Mouse (Mus musculus) gastrocnemius, postnatal 10 days (tissue): ENCODE measurements around the gene Dennd2a. TPM values are rescaled to one million over a fixed set of nuclear protein-coding genes. Genes with fewer than 3 reads are reported as not detected.
"Not testable (repeated sequence)": the region's sequence is repeated elsewhere in the genome, so short reads cannot be mapped to it uniquely, and the experiment has no call there.

ENCODE experiments used
- DNase-seq: peaks from one replicate; pipeline ENCODE4 v3.0.0; 2021; ENCODE audit warnings: mixed read lengths
- total RNA-seq, 2 experiments: library from RNA; stranded (reverse); gene quantifications; 2 replicates each; pipeline ENCODE4 v1.2.3; 2021

Gene Dennd2a
- total RNA-seq, 2 experiments from 2014 or later = 15.4 to 19.9 TPM

- DNase-seq = no peak
Observed at GRCm38 (mm10) chr6:39450580-39450979, 107.1 kb downstream of the Dennd2a start.

DNA sequence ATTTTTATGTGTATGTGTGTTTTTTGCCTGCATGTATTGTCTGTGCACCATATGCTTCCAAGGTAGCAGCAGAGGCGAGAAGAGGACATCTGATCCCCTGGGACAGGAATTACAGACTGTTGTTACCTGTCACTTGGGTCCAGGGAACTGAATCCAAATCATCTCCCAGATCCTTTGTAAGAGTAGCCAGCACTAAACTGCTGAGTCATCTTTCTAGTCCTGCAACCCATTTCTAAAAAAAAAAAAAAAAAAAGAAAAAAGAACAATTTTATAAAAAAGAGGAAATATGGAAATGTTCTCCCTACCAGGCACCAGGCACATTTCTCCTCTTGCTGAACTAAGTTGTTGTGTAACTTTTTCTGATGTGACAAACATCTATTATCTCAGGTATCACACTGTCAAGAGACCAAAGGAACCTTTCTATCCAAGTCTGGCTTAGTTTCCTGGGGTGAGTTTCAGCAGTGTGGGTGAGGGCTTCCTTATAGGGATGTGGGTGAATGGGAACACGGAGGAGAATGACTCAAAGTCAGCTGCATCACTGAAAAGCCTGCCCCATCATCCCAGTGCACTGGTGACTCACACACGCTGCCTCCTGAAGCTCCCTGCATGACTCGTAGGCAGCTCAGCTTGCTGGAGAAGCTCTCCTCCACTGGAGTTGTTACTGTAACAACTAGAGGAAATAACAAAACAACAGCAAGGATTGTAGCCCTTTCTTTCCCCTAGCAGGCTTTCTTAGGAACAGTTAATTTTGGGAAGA lies 110.1 kb downstream of the Dennd2a start:
- DNase-seq = no peak

DNA sequence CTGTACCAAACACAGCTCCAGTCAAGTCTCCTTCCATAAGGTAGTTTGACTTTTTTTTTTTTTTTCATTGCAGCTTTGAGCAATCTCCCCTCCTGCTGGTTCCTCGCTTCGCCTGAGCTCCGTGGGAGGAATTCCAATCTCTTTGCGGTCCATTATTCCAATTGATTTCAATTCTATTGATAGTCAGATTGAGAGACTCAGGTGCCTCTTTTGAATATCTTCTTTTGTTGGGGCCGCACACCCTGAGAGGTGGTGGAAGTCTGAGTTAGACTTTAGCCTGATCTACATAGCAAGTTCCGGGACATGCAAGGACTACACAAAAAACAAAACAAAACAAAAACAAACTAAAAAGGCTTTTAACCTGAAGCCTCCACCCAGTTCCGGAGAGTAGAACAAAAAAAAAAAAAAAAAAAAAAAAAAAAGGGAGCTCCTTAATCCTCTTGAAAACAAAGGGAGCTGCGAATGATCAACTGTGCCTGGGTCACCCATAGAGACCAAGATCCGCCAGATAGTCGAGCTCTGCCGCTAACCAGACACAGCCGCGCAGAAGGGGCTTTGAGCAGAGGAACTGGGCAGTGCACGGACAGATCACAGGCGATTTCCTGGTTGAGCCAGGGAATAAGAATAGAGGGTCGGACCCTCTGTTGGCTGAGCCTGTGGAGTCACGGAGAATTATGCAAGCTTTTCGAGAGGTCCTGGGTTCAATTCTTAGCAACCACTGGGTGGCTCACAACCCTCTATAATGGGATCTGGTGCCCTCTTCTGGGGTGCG lies 111.7 kb downstream of the Dennd2a start:
- DNase-seq = no peak

- DNase-seq = no peak
Observed at GRCm38 (mm10) chr6:39442786-39443287, 114.8 kb downstream of the Dennd2a start.

DNA sequence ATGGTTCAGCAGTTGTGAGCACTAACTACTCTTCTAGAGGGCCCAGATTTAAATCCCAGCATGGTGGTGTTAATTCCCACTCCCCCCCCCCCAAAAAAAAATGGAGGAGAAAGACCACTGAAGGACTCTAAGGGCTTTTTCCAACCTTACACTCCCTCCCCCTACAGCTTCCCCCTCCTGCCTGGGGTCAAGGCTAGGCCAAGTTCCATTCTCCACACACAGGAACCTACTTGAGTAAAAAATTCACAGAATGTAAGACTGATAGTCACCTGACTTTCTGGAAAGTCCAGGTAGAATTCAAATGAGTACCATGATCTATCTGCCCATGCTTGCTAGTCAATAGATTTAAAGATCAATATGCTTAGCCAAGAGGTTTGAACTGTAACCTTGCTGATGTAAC lies 117.5 kb downstream of the Dennd2a start:
- DNase-seq = no peak

GRCm38 (mm10) chr6:39437519-39437918 lies 120.1 kb downstream of the Dennd2a start:
- DNase-seq = not testable (repeated sequence)

DNA sequence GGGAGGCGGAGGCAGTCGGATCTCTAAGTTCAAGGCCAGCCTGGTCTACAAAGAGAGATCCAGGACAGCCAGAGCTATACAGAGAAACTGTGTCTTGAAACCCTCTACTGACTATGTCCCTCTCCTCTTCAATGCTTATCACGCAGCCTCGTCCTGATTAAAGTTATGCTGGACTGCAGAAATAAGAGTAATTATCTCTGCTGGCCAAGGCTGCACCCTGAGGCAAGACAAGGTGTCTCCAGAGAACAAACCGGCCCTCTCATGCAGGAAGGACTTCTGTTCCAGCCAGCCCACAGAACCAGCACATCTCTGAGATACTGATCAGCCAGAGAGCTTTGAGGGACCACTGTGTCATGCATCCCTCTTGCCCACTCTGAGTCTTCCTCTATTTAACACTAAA lies 121.8 kb downstream of the Dennd2a start:
- DNase-seq = no peak

DNA sequence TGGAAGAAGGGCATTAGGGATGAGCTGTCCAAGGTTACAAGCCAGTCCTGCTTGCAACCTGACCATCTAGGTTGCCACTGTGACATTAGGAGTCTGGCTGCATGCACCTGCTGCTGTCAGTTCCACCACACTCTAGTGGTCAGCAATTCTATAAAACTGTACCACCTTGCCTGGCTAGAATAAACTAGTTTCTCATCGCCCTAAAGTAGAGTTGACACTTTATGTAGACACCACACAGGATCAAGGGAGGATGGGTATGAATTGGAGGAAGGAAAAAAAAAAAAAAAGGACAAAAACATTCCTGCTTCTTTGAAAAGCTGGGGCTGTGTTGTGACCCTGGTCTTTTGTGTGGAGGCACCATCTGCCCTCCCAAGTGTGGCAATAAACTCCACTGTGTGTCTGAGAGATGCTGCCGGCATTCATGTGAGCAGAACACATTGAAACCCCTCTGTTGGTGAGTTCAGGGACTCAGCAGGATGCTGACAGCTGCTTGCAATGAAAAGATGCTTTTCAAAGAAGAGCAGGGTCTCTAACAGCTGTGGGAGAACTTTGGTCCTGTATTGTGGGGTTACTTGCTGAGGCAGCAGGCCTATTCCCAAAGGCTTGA lies 122.7 kb downstream of the Dennd2a start:
- DNase-seq = no peak

- DNase-seq = no peak
Observed at GRCm38 (mm10) chr6:39434111-39434885, 123.4 kb downstream of the Dennd2a start.

DNA sequence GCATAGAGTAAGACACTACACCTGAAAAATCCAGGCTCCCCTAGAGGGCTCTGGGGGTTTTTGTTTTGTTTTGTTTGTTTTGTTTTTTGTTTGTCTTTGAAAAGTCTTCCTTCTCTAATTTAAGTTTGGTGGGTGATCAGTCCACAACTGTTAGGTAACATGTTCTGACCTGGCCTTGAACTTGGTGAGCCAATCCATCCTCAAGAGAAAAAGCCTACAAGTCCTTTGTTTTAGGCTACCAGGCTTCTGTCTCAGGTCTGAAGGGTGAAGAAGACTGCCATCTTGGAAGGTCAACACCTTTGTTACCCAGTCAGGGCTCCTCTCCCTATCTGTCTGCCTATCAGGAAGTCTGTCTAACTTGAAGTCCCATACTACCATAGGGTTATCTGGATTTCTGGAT lies 124.0 kb downstream of the Dennd2a start:
- DNase-seq = no peak

DNA sequence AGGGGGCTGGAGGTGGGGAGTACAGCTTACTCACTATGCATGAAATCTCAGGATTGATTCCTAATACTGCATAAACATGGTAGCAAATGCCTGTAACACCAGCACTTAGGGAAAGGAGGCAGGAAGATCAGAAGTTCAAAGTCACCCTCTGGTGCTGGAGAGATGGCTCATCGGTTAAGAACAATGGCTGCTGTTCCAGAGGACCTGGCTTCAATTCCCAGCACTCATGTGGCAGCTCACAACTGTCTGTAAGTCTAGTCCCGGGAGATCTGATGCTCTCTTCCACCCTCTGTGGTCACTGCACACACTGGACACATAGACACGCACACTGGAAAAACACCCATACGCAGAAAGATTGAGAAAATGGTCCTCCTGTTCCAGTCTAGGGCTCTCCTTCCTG lies 124.5 kb downstream of the Dennd2a start:
- no peak for DNase-seq

DNA sequence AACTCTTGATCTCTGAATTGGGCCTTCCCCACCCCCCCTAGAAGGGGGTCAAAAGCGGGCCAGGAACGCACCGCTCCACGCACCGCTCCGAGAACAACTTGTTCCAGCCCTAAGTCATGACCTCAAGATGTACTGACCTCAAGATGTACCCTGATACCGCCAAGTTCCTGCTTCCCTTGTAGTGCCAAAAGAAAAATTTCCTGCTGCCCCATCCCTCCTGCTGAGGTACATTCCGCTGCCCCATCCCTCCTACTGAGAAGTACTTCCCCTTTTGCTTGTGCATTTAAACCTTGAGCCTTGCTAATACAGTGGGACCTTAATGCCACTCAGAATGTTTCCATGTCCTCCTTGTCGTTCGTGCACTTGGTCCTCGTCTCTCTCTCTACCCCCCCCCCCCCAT lies 126.9 kb downstream of the Dennd2a start:
- DNase-seq = no peak

GRCm38 (mm10) chr6:39429007-39429788 lies 128.5 kb downstream of the Dennd2a start:
- DNase-seq = no peak

DNA sequence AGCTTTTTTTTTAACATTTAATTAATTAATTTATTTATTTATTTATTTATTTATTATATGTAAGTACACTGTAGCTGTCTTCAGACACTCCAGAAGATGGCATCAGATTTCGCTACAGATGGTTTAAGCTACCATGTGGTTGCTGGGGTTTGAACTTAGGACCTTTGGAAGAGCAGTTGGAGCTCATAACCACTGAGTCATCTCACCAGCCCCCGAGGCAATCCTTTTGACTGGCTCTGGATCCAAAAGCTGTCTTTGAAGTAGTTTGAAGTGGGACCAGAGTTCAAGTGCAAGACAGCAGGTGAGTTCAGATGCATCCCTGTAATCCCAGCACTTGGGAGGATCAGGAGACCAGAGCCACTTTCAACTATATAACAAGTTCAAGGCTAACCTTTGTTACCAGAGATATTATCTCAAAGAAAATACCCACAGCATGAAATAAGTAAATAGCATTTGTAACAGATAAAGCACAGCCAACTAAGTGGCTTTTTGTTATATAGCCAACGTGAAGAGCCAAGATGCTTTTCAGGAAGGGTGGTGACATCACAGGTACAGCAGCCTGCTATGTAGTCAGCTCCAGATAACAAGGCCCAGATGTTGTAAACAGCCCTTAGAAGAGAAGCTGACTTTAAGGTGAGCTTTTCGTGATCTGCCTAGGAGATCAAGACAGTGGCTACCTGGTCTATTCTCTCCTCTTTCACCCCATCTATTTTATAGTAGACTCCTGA lies 130.2 kb downstream of the Dennd2a start:
- no peak for DNase-seq

GRCm38 (mm10) chr6:39426725-39427124 lies 130.9 kb downstream of the Dennd2a start:
- no peak for DNase-seq

- no peak for DNase-seq
Observed at GRCm38 (mm10) chr6:39425181-39425580, 132.5 kb downstream of the Dennd2a start.

- DNase-seq = no peak
Observed at GRCm38 (mm10) chr6:39423686-39424085, 134.0 kb downstream of the Dennd2a start.

- DNase-seq = no peak
Observed at GRCm38 (mm10) chr6:39423130-39423551, 134.5 kb downstream of the Dennd2a start.

DNA sequence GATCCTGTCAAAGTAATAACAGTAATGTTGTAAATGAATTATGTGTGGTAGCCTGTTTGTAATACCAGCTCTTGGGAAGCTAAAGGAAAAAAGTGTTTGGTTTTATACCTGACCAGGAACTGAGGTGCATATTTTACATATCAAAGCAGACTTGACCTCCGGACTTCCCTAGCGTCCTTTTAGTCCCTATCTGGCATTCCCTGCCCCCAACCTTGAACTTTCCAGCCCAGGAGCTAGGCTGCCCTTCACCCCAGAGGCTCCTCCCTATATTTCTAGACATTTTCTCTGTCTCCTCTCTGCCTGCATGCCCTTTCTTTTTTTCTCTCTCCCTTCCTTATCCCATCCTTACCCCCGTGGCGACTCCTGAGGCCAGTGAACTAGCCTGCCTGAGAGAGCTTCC lies 136.8 kb downstream of the Dennd2a start:
- no peak for DNase-seq

DNA sequence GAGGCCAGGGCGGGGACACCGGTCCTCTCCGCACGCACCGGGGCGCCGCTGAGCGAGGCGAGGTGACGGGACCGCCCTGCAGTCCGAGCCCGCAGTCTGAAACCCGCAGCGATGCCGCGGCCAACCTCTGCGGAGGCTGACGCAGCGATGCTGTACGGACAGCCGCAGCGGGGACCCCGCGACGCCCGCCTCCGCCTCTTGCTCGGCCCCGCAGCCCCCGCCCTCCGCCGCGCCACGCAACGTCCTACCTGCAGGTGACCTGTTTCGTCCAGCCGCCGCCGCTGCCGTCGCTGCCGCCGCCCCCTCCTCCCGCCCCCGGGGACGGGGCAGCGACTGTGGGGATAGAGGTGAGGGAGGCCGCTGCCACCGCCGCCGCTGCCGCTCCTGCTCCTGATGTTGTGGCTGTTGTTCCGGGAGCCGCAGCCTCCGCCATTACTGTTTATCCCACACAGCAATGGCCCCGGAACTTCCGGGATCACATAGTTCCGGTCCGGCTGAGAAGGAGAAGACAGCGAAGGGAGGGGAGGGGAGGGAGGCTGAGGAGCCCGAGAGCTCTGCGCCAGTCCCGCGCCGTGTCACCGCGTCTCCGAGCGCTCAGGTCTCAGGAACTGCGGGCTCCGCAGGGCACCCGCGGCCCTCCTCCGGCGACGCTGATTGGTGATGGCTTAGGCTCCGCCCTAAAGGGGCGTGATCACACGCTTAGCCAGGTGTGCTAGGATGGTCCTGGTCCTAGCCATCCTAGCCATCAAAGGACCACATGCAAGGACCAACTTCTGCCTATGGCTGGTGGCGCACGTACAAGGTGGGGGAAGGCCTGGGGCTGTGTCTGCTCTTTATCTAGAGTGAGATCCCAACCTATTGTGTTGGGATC lies 137.6 kb downstream of the Dennd2a start, which contains the start of gene Mkrn1:
Gene Mkrn1 (minus strand): TSS at position 612 of the 871 bp plus-strand sequence.
- DNase-seq = peak; percentile 57
